Mouse (Mus musculus): ENCODE measurements around the gene Tsen2. TPM values are rescaled to one million over a fixed set of nuclear protein-coding genes. Genes with fewer than 3 reads are reported as not detected.

Gene Tsen2
- polyA plus RNA-seq, 1 experiment from 2014 or later: 29.7 TPM

GRCm38 (mm10) chr6:115558176-115558575 lies 13.7 kb downstream of the Tsen2 start:
- Histone ChIP-seq H3K27ac (ENCODE audit: low read depth, low read length) (no peak overlapping the region), H3K9me3 (ENCODE audit: control insufficient read depth, low read length) (no peaks in the 10 kb centered on the region), H3K36me3 (ENCODE audit: control insufficient read depth, insufficient read depth, low read length) (0 out of 2 replicates have a peak, but pooled peaks cover 2% of the 10 kb centered on the region), H3K4me3 (ENCODE audit: low read depth, low read length) (no peak overlapping the region), H3K9ac (ENCODE audit: low read depth, low read length) (no peak overlapping the region), H3K27me3 (ENCODE audit: control insufficient read depth, insufficient read depth, low read length) (no peaks in the 10 kb centered on the region), H3K4me2 (replicated peaks; ENCODE audit: low read depth, low read length) (no peak overlapping the region), H3K4me1 (replicated peaks; ENCODE audit: control insufficient read depth, insufficient read depth, low read length) (no peaks in the 10 kb centered on the region)
- 93% methylated on average over 2 of the region's 2 CpGs for WGBS
- DNase-seq (ENCODE audit: low spot score) (no peak), ATAC-seq (ENCODE audit: low FRiP score) (no peak)

GRCm38 (mm10) chr6:115559651-115560632 lies 15.5 kb downstream of the Tsen2 start:
- ATAC-seq (ENCODE audit: low FRiP score): no peak
- Histone ChIP-seq H3K36me3 (ENCODE audit: control insufficient read depth, insufficient read depth, low read length) (no peaks in the 10 kb centered on the region), H3K4me2 (replicated peaks; ENCODE audit: low read depth, low read length) (no peak overlapping the region), H3K9me3 (ENCODE audit: control insufficient read depth, low read length) (no peaks in the 10 kb centered on the region), H3K4me1 (replicated peaks; ENCODE audit: control insufficient read depth, insufficient read depth, low read length) (no peaks in the 10 kb centered on the region), H3K9ac (ENCODE audit: low read depth, low read length) (no peak overlapping the region), H3K27me3 (ENCODE audit: control insufficient read depth, insufficient read depth, low read length) (no peaks in the 10 kb centered on the region), H3K4me3 (ENCODE audit: low read depth, low read length) (no peak overlapping the region), H3K27ac (ENCODE audit: low read depth, low read length) (no peak overlapping the region)
- WGBS: 79% methylated on average over 21 of the region's 21 CpGs
- DNase-seq (ENCODE audit: low spot score): no peak

- H3K4me3 ChIP-seq (ENCODE audit: low read depth, low read length): no peak overlapping the region
- no peak overlapping the region for H3K27ac ChIP-seq (ENCODE audit: low read depth, low read length)
- H3K9me3 ChIP-seq (ENCODE audit: control insufficient read depth, low read length): no peaks in the 10 kb centered on the region
- DNase-seq (ENCODE audit: low spot score) (no peak), ATAC-seq (ENCODE audit: low FRiP score) (no peak)
- no peak overlapping the region for H3K9ac ChIP-seq (ENCODE audit: low read depth, low read length)
- whole genome bisulfite sequencing: 92% methylated on average over 6 of the region's 6 CpGs
- H3K4me1 ChIP-seq (replicated peaks; ENCODE audit: control insufficient read depth, insufficient read depth, low read length): no peaks in the 10 kb centered on the region
- H3K36me3 ChIP-seq (ENCODE audit: control insufficient read depth, insufficient read depth, low read length): no peaks in the 10 kb centered on the region
- H3K4me2 ChIP-seq (replicated peaks; ENCODE audit: low read depth, low read length): no peak overlapping the region
- no peaks in the 10 kb centered on the region for H3K27me3 ChIP-seq (ENCODE audit: control insufficient read depth, insufficient read depth, low read length)
These were observed 21.1 kb downstream of the Tsen2 start for GRCm38 (mm10) chr6:115565479-115566045.

- peaks cover 2% of the 10 kb centered on the region; the same call in 1 of the 2 replicates for H3K36me3 ChIP-seq (ENCODE audit: control insufficient read depth, insufficient read depth, low read length)
These were observed 29.7 kb downstream of the Tsen2 start for GRCm38 (mm10) chr6:115574171-115574570.

GRCm38 (mm10) chr6:115577407-115577806 lies 32.9 kb downstream of the Tsen2 start:
- no peak overlapping the region for H3K4me2 ChIP-seq (replicated peaks; ENCODE audit: low read depth, low read length)
- H3K9me3 ChIP-seq (ENCODE audit: control insufficient read depth, low read length): no peaks in the 10 kb centered on the region
- DNase-seq (ENCODE audit: low spot score) (no peak), ATAC-seq (ENCODE audit: low FRiP score) (no peak)
- no peak overlapping the region for H3K4me3 ChIP-seq (ENCODE audit: low read depth, low read length)
- no peaks in the 10 kb centered on the region for H3K27me3 ChIP-seq (ENCODE audit: control insufficient read depth, insufficient read depth, low read length)
- H3K9ac ChIP-seq (ENCODE audit: low read depth, low read length): no peak overlapping the region
- H3K27ac ChIP-seq (ENCODE audit: low read depth, low read length): no peak overlapping the region
- no peaks in the 10 kb centered on the region for H3K4me1 ChIP-seq (replicated peaks; ENCODE audit: control insufficient read depth, insufficient read depth, low read length)
- WGBS: 87% methylated on average over 5 of the region's 5 CpGs
- H3K36me3 ChIP-seq (ENCODE audit: control insufficient read depth, insufficient read depth, low read length): peaks cover 2% of the 10 kb centered on the region; the same call in 1 of the 2 replicates

More at GRCm38 (mm10) chr6:115574171-115574570, 29.7 kb downstream of the Tsen2 start:
- no peak overlapping the region for H3K4me3 ChIP-seq (ENCODE audit: low read depth, low read length)
- no peak for DNase-seq (ENCODE audit: low spot score)
- H3K27me3 ChIP-seq (ENCODE audit: control insufficient read depth, insufficient read depth, low read length): no peaks in the 10 kb centered on the region
- WGBS: 90% methylated on average over 7 of the region's 7 CpGs
- no peak overlapping the region for H3K4me2 ChIP-seq (replicated peaks; ENCODE audit: low read depth, low read length)
- H3K27ac ChIP-seq (ENCODE audit: low read depth, low read length): no peak overlapping the region
- ATAC-seq (ENCODE audit: low FRiP score): no peak
- no peaks in the 10 kb centered on the region for H3K4me1 ChIP-seq (replicated peaks; ENCODE audit: control insufficient read depth, insufficient read depth, low read length)
- H3K9me3 ChIP-seq (ENCODE audit: control insufficient read depth, low read length): no peaks in the 10 kb centered on the region
- no peak overlapping the region for H3K9ac ChIP-seq (ENCODE audit: low read depth, low read length)

GRCm38 (mm10) chr6:115577941-115578340 lies 33.5 kb downstream of the Tsen2 start:
- Histone ChIP-seq H3K27me3 (ENCODE audit: control insufficient read depth, insufficient read depth, low read length) (no peaks in the 10 kb centered on the region), H3K4me2 (replicated peaks; ENCODE audit: low read depth, low read length) (no peak overlapping the region), H3K9me3 (ENCODE audit: control insufficient read depth, low read length) (no peaks in the 10 kb centered on the region), H3K4me3 (ENCODE audit: low read depth, low read length) (no peak overlapping the region), H3K27ac (ENCODE audit: low read depth, low read length) (no peak overlapping the region), H3K36me3 (ENCODE audit: control insufficient read depth, insufficient read depth, low read length) (peaks cover 2% of the 10 kb centered on the region; the same call in 1 of the 2 replicates), H3K9ac (ENCODE audit: low read depth, low read length) (no peak overlapping the region), H3K4me1 (replicated peaks; ENCODE audit: control insufficient read depth, insufficient read depth, low read length) (no peaks in the 10 kb centered on the region)
- DNase-seq (ENCODE audit: low spot score) (no peak), ATAC-seq (ENCODE audit: low FRiP score) (no peak)
- WGBS: 89% methylated on average over 9 of the region's 9 CpGs

GRCm38 (mm10) chr6:115580810-115581209 lies 36.3 kb downstream of the Tsen2 start:
- ATAC-seq (ENCODE audit: low FRiP score) (no peak), DNase-seq (ENCODE audit: low spot score) (no peak)
- Histone ChIP-seq H3K9me3 (ENCODE audit: control insufficient read depth, low read length) (no peaks in the 10 kb centered on the region), H3K36me3 (ENCODE audit: control insufficient read depth, insufficient read depth, low read length) (peaks cover 2% of the 10 kb centered on the region; the same call in 1 of the 2 replicates), H3K9ac (ENCODE audit: low read depth, low read length) (no peak overlapping the region), H3K4me2 (replicated peaks; ENCODE audit: low read depth, low read length) (no peak overlapping the region), H3K27me3 (ENCODE audit: control insufficient read depth, insufficient read depth, low read length) (no peaks in the 10 kb centered on the region), H3K4me1 (replicated peaks; ENCODE audit: control insufficient read depth, insufficient read depth, low read length) (no peaks in the 10 kb centered on the region), H3K27ac (ENCODE audit: low read depth, low read length) (no peak overlapping the region), H3K4me3 (ENCODE audit: low read depth, low read length) (no peak overlapping the region)
- WGBS: 80% methylated on average over 3 of the region's 3 CpGs

GRCm38 (mm10) chr6:115582328-115583115 lies 38.1 kb downstream of the Tsen2 start:
- DNase-seq (ENCODE audit: low spot score) (no peak), ATAC-seq (ENCODE audit: low FRiP score) (no peak)
- no peaks in the 10 kb centered on the region; the same call in 1 of the 2 replicates for H3K36me3 ChIP-seq (ENCODE audit: control insufficient read depth, insufficient read depth, low read length)
- no peak overlapping the region for H3K4me2 ChIP-seq (replicated peaks; ENCODE audit: low read depth, low read length)
- WGBS: 85% methylated on average over 10 of the region's 10 CpGs
- no peaks in the 10 kb centered on the region for H3K4me1 ChIP-seq (replicated peaks; ENCODE audit: control insufficient read depth, insufficient read depth, low read length)
- H3K27me3 ChIP-seq (ENCODE audit: control insufficient read depth, insufficient read depth, low read length): no peaks in the 10 kb centered on the region
- H3K27ac ChIP-seq (ENCODE audit: low read depth, low read length): no peak overlapping the region
- H3K4me3 ChIP-seq (ENCODE audit: low read depth, low read length): no peak overlapping the region
- H3K9me3 ChIP-seq (ENCODE audit: control insufficient read depth, low read length): no peaks in the 10 kb centered on the region
- no peak overlapping the region for H3K9ac ChIP-seq (ENCODE audit: low read depth, low read length)
